Mouse (Mus musculus) ovary, postnatal 10 days (tissue): ENCODE results near the gene Ubxn10.

ENCODE experiments used
- DNase-seq: peaks from one replicate; pipeline ENCODE4 v3.0.0; 2022; ENCODE audit warnings: low spot score

Ubxn10 gene

GRCm38 (mm10) chr4:138734105-138734504 lies 2.9 kb downstream of the Ubxn10 start:
- no peak for DNase-seq

- DNase-seq = no peak
These were observed 7.8 kb downstream of the Ubxn10 start for GRCm38 (mm10) chr4:138729018-138729703.

- no peak for DNase-seq
These were observed 11.2 kb downstream of the Ubxn10 start for GRCm38 (mm10) chr4:138725751-138726150.

- peak; percentile 41 for DNase-seq
These were observed 11.9 kb downstream of the Ubxn10 start for GRCm38 (mm10) chr4:138725127-138725461.

GRCm38 (mm10) chr4:138724354-138725126 lies 12.4 kb downstream of the Ubxn10 start, which contains the start of gene Pla2g2c:
Gene Pla2g2c, plus strand, starts transcription at chr4:138724792.
- no peak for DNase-seq

GRCm38 (mm10) chr4:138723493-138724281 lies 13.3 kb downstream of the Ubxn10 start:
- DNase-seq = no peak

GRCm38 (mm10) chr4:138719264-138719596 lies 17.7 kb downstream of the Ubxn10 start:
- no peak for DNase-seq

GRCm38 (mm10) chr4:138718586-138719263 lies 18.2 kb downstream of the Ubxn10 start:
- no peak for DNase-seq

- DNase-seq = no peak
These were observed 20.3 kb downstream of the Ubxn10 start for GRCm38 (mm10) chr4:138716697-138717096.

GRCm38 (mm10) chr4:138714186-138714585 lies 22.8 kb downstream of the Ubxn10 start:
- no peak for DNase-seq

GRCm38 (mm10) chr4:138712621-138713020 lies 24.3 kb downstream of the Ubxn10 start:
- no peak for DNase-seq

GRCm38 (mm10) chr4:138712096-138712495 lies 24.9 kb downstream of the Ubxn10 start:
- DNase-seq = no peak

- no peak for DNase-seq
These were observed 25.7 kb downstream of the Ubxn10 start for GRCm38 (mm10) chr4:138711051-138711820.

GRCm38 (mm10) chr4:138710633-138711032 lies 26.3 kb downstream of the Ubxn10 start:
- no peak for DNase-seq

- DNase-seq = no peak
These were observed 27.0 kb downstream of the Ubxn10 start for GRCm38 (mm10) chr4:138709944-138710343.

GRCm38 (mm10) chr4:138709246-138709645 lies 27.7 kb downstream of the Ubxn10 start:
- DNase-seq = no peak

- DNase-seq = no peak
These were observed 28.3 kb downstream of the Ubxn10 start for GRCm38 (mm10) chr4:138708636-138709035.

GRCm38 (mm10) chr4:138706620-138707019 lies 30.3 kb downstream of the Ubxn10 start:
- DNase-seq = no peak

GRCm38 (mm10) chr4:138704169-138704568 lies 32.8 kb downstream of the Ubxn10 start:
- DNase-seq = no peak

GRCm38 (mm10) chr4:138703591-138703990 lies 33.4 kb downstream of the Ubxn10 start:
- DNase-seq = no peak

GRCm38 (mm10) chr4:138702528-138702927 lies 34.4 kb downstream of the Ubxn10 start:
- DNase-seq = no peak
